10 mouse cellular contexts compared by ENCODE assay signal in genomic region chr17:33828892-33829291, GRCm38 (mm10). TPM values are rescaled to one million over a fixed set of nuclear protein-coding genes. Genes with fewer than 3 reads are reported as not detected.
DNase-seq lines count a peak whose midpoint lies in the region; ATAC-seq and TF ChIP-seq lines count a peak whose summit lies in the region.
"Had no signal": no experiment of that assay in that cellular context is flagged by ENCODE, and none has a peak within 500 bp of the region (broad histone marks: within the 10 kb centered on the region; RNA-seq: fewer than 3 reads in every experiment).

No protein-coding gene starts in this region.

- no peaks in the 10 kb centered on the region for H3K27me3 ChIP-seq in forebrain, embryonic 12.5 days
- H3K27me3 ChIP-seq in forebrain, embryonic 15.5 days, result no peaks in the 10 kb centered on the region
- H3K27me3 ChIP-seq in lung, embryonic 14.5 days (ENCODE audit: insufficient read depth, low read length), result no peaks in the 10 kb centered on the region
- H3K27me3 ChIP-seq in midbrain, embryonic 16.5 days (ENCODE audit: control insufficient read depth, insufficient read depth, low read depth, low read length), result no peaks in the 10 kb centered on the region
- H3K27me3 ChIP-seq: limb, embryonic 12.5 days had no signal

- H3K27ac ChIP-seq in forebrain, embryonic 12.5 days, result peak overlapping the region; percentile 36; the same call in 1 of the 2 replicates
- H3K27ac ChIP-seq in forebrain, embryonic 15.5 days (replicated peaks), result no peak overlapping the region
- no peak overlapping the region for H3K27ac ChIP-seq in lung, embryonic 14.5 days (ENCODE audit: low read depth)
- no peak overlapping the region for H3K27ac ChIP-seq in midbrain, embryonic 16.5 days (ENCODE audit: low read length)
- H3K27ac ChIP-seq: limb, embryonic 12.5 days had no signal

- H3K4me1 ChIP-seq in forebrain, embryonic 12.5 days, result peaks cover 13% of the 10 kb centered on the region
- H3K4me1 ChIP-seq in forebrain, embryonic 15.5 days, result peaks cover 26% of the 10 kb centered on the region
- no peaks in the 10 kb centered on the region for H3K4me1 ChIP-seq in lung, embryonic 14.5 days (ENCODE audit: insufficient read depth)
- H3K4me1 ChIP-seq in midbrain, embryonic 16.5 days (ENCODE audit: control insufficient read depth, insufficient read depth, low read length), result peaks cover 11% of the 10 kb centered on the region

- no peak for TF ChIP-seq CTCF in lung, embryonic 14.5 days (IDR thresholded peaks at IDR 0.05; ENCODE audit: low read depth)

- intact Hi-C loops in heart, postnatal 14 days (cut with DNase I), result no loop called here

- no peaks in the 10 kb centered on the region for H3K9me3 ChIP-seq in forebrain, embryonic 12.5 days
- H3K9me3 ChIP-seq in forebrain, embryonic 15.5 days, result no peaks in the 10 kb centered on the region
- H3K9me3 ChIP-seq in lung, embryonic 14.5 days (ENCODE audit: low read depth, low read length), result no peaks in the 10 kb centered on the region
- H3K9me3 ChIP-seq in midbrain, embryonic 16.5 days (replicated peaks; ENCODE audit: control insufficient read depth, low read length, poor library complexity, severe bottlenecking), result no peaks in the 10 kb centered on the region
- H3K9me3 ChIP-seq: limb, embryonic 12.5 days had no signal

- H3K4me2 ChIP-seq in forebrain, embryonic 12.5 days, result no peak overlapping the region
- no peak overlapping the region for H3K4me2 ChIP-seq in forebrain, embryonic 15.5 days (replicated peaks)
- no peak overlapping the region for H3K4me2 ChIP-seq in lung, embryonic 14.5 days
- H3K4me2 ChIP-seq in midbrain, embryonic 16.5 days (ENCODE audit: low read length), result no peak overlapping the region
- H3K4me2 ChIP-seq: limb, embryonic 12.5 days had no signal

- peak; percentile 81 for DNase-seq in brain, adult 2 months (ENCODE audit: low read depth, low spot score)
- peak; percentile 74 to 82 for DNase-seq in heart, postnatal 14 days
- DNase-seq in lung, embryonic 14.5 days, result peak; percentile 72
- DNase-seq in left cerebral cortex, adult 8-10 months (ENCODE audit: low spot score in 2 of 2), result no peak
- no peak for DNase-seq in thymus, adult 18-20 months

- H3K9ac ChIP-seq in forebrain, embryonic 12.5 days, result no peak overlapping the region
- no peak overlapping the region for H3K9ac ChIP-seq in forebrain, embryonic 15.5 days (replicated peaks)
- H3K9ac ChIP-seq in lung, embryonic 14.5 days, result no peak overlapping the region
- H3K9ac ChIP-seq in midbrain, embryonic 16.5 days (ENCODE audit: low read depth, low read length), result no peak overlapping the region
- H3K9ac ChIP-seq: limb, embryonic 12.5 days had no signal

- WGBS in forebrain, embryonic 12.5 days, result 78% methylated on average over 2 of the region's 2 CpGs
- 40% methylated on average over 2 of the region's 2 CpGs for WGBS in forebrain, embryonic 15.5 days
- 31% methylated on average over 2 of the region's 2 CpGs for WGBS in lung, embryonic 14.5 days
- WGBS in midbrain, embryonic 16.5 days, result 45% methylated on average over 2 of the region's 2 CpGs

- ATAC-seq in forebrain, embryonic 12.5 days (ENCODE audit: low FRiP score), result no peak
- ATAC-seq in forebrain, embryonic 15.5 days (replicated peaks), result no peak
- no peak for ATAC-seq in lung, embryonic 14.5 days (ENCODE audit: insufficient read depth)
- no peak for ATAC-seq in midbrain, embryonic 16.5 days

- peaks cover 44% of the 10 kb centered on the region for H3K36me3 ChIP-seq in forebrain, embryonic 12.5 days (replicated peaks)
- H3K36me3 ChIP-seq in forebrain, embryonic 15.5 days, result peaks cover 39% of the 10 kb centered on the region
- peaks cover 62% of the 10 kb centered on the region for H3K36me3 ChIP-seq in lung, embryonic 14.5 days (ENCODE audit: insufficient read depth)
- peaks cover 20% of the 10 kb centered on the region for H3K36me3 ChIP-seq in midbrain, embryonic 16.5 days (ENCODE audit: control insufficient read depth, insufficient read depth, low read length)

- no peak overlapping the region for H3K4me3 ChIP-seq in forebrain, embryonic 12.5 days (replicated peaks)
- no peak overlapping the region for H3K4me3 ChIP-seq in forebrain, embryonic 15.5 days
- H3K4me3 ChIP-seq in lung, embryonic 14.5 days (ENCODE audit: low read depth, low read length), result no peak overlapping the region
- H3K4me3 ChIP-seq in midbrain, embryonic 16.5 days (ENCODE audit: low read depth, low read length), result no peak overlapping the region
- H3K4me3 ChIP-seq: limb, embryonic 12.5 days had no signal

RNA-seq across cellular contexts. Expression of gene Ndufa7, which starts 4.5 kb away (rescaled TPM):
- polyA plus RNA-seq in forebrain, embryonic 12.5 days (2016; fragmentation: Nextera tagmentation; extraction: Ambion mirVana), result 371 and 397 TPM in 2 replicates
- polyA plus RNA-seq in forebrain, embryonic 15.5 days (2015; fragmentation: Nextera tagmentation; extraction: Ambion mirVana), result 417 and 444 TPM in 2 replicates
- total RNA-seq in heart, postnatal 14 days (2021), result 100 to 1,000 TPM; 544 to 555 TPM
- polyA plus RNA-seq in lung, embryonic 14.5 days (2014; fragmentation: Nextera tagmentation; extraction: Ambion mirVana), result 470 and 474 TPM in 2 replicates
- 100 to 1,000 TPM; 193 to 206 (median 201) TPM for total RNA-seq in left cerebral cortex, adult 8-10 months (2022)
- 428 and 439 TPM in 2 replicates for polyA plus RNA-seq in midbrain, embryonic 16.5 days (2015; fragmentation: Nextera tagmentation; extraction: Ambion mirVana)

RNA-seq across cellular contexts. Expression of gene Rps28, which starts 4.5 kb away (rescaled TPM):
- 686 and 713 TPM in 2 replicates for polyA plus RNA-seq in forebrain, embryonic 12.5 days (2016; fragmentation: Nextera tagmentation; extraction: Ambion mirVana)
- 612 and 676 TPM in 2 replicates for polyA plus RNA-seq in forebrain, embryonic 15.5 days (2015; fragmentation: Nextera tagmentation; extraction: Ambion mirVana)
- total RNA-seq in heart, postnatal 14 days (2021), result 100 to 1,000 TPM; 736 to 815 TPM
- 1,180 and 1,276 TPM in 2 replicates for polyA plus RNA-seq in lung, embryonic 14.5 days (2014; fragmentation: Nextera tagmentation; extraction: Ambion mirVana)
- total RNA-seq in left cerebral cortex, adult 8-10 months (2022), result 100 to 1,000 TPM; 672 to 810 (median 775) TPM
- 407 and 416 TPM in 2 replicates for polyA plus RNA-seq in midbrain, embryonic 16.5 days (2015; fragmentation: Nextera tagmentation; extraction: Ambion mirVana)

RNA-seq across cellular contexts. Expression of gene Cd320, which starts 14.0 kb away (rescaled TPM):
- polyA plus RNA-seq in forebrain, embryonic 12.5 days (2016; fragmentation: Nextera tagmentation; extraction: Ambion mirVana), result 54.7 and 55.1 TPM in 2 replicates
- 60.7 and 63.5 TPM in 2 replicates for polyA plus RNA-seq in forebrain, embryonic 15.5 days (2015; fragmentation: Nextera tagmentation; extraction: Ambion mirVana)
- total RNA-seq in heart, postnatal 14 days (2021), result 10 to 100 TPM; 25.0 to 26.6 TPM
- polyA plus RNA-seq in lung, embryonic 14.5 days (2014; fragmentation: Nextera tagmentation; extraction: Ambion mirVana), result 71.1 and 76.3 TPM in 2 replicates
- total RNA-seq in left cerebral cortex, adult 8-10 months (2022), result 10 to 100 TPM; 23.3 to 27.1 (median 24.8) TPM
- polyA plus RNA-seq in midbrain, embryonic 16.5 days (2015; fragmentation: Nextera tagmentation; extraction: Ambion mirVana), result 49.9 and 52.4 TPM in 2 replicates

RNA-seq across cellular contexts. Expression of gene Kank3, which starts 18.6 kb away (rescaled TPM):
- polyA plus RNA-seq in forebrain, embryonic 12.5 days (2016; fragmentation: Nextera tagmentation; extraction: Ambion mirVana), result 27.3 and 27.8 TPM in 2 replicates
- 41.4 and 42.5 TPM in 2 replicates for polyA plus RNA-seq in forebrain, embryonic 15.5 days (2015; fragmentation: Nextera tagmentation; extraction: Ambion mirVana)
- 100 to 1,000 TPM in 1 of 2 experiments, 10 to 100 TPM in 1; 96.9 to 104 TPM for total RNA-seq in heart, postnatal 14 days (2021)
- 65.1 and 65.4 TPM in 2 replicates for polyA plus RNA-seq in lung, embryonic 14.5 days (2014; fragmentation: Nextera tagmentation; extraction: Ambion mirVana)
- total RNA-seq in left cerebral cortex, adult 8-10 months (2022), result 10 to 100 TPM; 27.6 to 33.8 (median 31.5) TPM
- polyA plus RNA-seq in midbrain, embryonic 16.5 days (2015; fragmentation: Nextera tagmentation; extraction: Ambion mirVana), result 49.0 and 52.6 TPM in 2 replicates

RNA-seq across cellular contexts. Expression of gene Gm7029, which starts 44.7 kb away (rescaled TPM):
- polyA plus RNA-seq in forebrain, embryonic 12.5 days (2016; fragmentation: Nextera tagmentation; extraction: Ambion mirVana), result not detected in 2 replicates
- polyA plus RNA-seq in forebrain, embryonic 15.5 days (2015; fragmentation: Nextera tagmentation; extraction: Ambion mirVana), result not detected in 2 replicates
- total RNA-seq in heart, postnatal 14 days (2021), result not detected
- not detected in 2 replicates for polyA plus RNA-seq in lung, embryonic 14.5 days (2014; fragmentation: Nextera tagmentation; extraction: Ambion mirVana)
- total RNA-seq in left cerebral cortex, adult 8-10 months (2022), result not detected
- polyA plus RNA-seq in midbrain, embryonic 16.5 days (2015; fragmentation: Nextera tagmentation; extraction: Ambion mirVana), result not detected in 2 replicates
- polyA plus RNA-seq: C2C12; limb, embryonic 12.5 days had no signal

Comparison
In these comparisons a context has a peak if more than half of its experiments do, and no peak if none do; other contexts are left out.
1. DNase-seq: peak in brain, adult 2 months (single experiment), heart, postnatal 14 days (2 of 2) and lung, embryonic 14.5 days (single experiment); none in left cerebral cortex, adult 8-10 months (0 of 2) and thymus, adult 18-20 months (0 of 2).